Mouse (Mus musculus): ENCODE results near the gene Map2k3. TPM values are rescaled to one million over a fixed set of nuclear protein-coding genes. Genes with fewer than 3 reads are reported as not detected.

The Map2k3 gene
- polyA plus RNA-seq, 1 experiment: 17.3 TPM

GRCm38 (mm10) chr11:60954255-60955104, 22.6 kb downstream of the Map2k3 start:
- DNase-seq (ENCODE audit: extremely low spot score in 1 of 2, low spot score in 1 of 2): no peak

DNA sequence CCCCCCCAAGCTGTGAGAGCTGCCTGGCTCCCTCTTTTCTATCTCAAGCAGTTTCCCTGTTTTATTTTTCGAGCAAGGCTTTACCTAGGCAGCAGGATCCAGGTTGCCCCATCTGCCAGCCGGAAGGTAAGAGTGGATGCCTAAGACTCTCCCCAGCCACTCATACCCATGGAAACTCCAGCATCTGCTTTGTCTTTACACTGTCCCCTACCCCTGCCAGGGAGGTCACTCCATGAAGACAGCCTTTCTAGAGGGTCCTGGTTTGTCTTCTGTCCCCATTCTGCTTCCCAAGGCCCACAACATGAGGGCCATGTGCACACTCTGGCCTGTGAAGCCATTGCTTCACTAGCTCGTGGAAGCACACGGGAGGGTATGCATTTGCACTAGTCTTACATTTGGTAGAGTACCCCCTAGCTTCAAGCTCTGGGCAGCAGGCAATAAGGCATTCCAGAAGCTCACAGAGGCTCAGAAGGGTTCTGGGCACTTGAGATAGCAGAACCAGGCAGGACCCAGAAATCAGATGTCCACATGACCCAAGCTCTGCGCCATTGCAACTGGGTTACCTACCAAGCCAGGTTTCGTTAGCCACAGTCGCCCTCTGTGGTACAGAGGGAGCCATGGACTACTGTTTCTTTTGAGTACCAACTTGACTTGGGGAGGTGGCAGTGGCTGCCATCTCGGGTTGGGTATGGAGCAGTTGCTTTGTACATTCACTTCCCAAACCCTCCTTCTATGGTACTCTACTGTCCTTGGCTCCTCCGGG, 24.0 kb downstream of the Map2k3 start:
- DNase-seq (ENCODE audit: extremely low spot score in 1 of 2, low spot score in 1 of 2): no peak

- no peak for DNase-seq (ENCODE audit: extremely low spot score in 1 of 2, low spot score in 1 of 2)
Measured at GRCm38 (mm10) chr11:60958948-60959347, 27.1 kb downstream of the Map2k3 start.

GRCm38 (mm10) chr11:60961176-60961575, 29.3 kb downstream of the Map2k3 start:
- no peak for DNase-seq (ENCODE audit: extremely low spot score in 1 of 2, low spot score in 1 of 2)

- no peak for DNase-seq (ENCODE audit: extremely low spot score in 1 of 2, low spot score in 1 of 2)
Measured at GRCm38 (mm10) chr11:60962709-60963108, 30.9 kb downstream of the Map2k3 start.

DNA sequence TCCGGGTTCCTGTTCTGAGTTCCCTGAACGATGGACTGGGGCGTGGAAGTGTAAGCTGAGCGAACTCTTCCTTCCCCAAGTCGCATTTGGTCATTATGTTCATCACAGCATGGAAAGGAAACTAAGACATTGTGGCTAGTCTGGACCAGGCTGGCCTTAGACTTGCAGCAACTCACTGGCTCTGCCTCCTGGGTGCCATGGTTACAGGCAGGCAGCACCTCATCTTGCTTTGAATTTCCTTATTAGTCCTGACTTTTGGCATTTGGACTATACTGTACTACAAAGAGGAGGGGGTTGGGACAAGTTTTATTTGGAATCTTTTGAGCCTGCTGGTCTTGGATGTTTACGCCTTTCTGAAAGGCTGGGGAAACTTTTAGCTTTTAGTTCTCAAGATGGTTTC, 35.1 kb downstream of the Map2k3 start:
- DNase-seq (ENCODE audit: extremely low spot score in 1 of 2, low spot score in 1 of 2): no peak

DNA sequence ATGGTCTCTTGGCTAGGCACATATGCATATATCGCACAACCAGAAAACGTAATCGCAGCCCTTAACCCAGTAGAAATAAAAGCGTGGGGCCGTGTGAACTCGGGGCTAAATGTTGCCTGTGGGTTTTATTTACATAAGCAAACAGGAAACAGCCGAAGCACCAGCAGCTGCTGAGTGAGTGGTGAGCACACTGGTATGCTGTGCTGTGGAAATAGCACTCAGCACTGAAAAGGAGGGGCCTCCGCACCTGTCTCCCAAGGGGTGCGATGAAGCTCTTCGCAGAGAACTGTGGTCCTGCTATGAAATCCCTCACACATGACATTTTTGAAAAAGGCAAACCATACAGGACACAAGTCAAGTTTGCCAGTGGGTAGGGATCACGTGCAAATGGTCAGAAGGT, 43.3 kb downstream of the Map2k3 start:
- DNase-seq (ENCODE audit: extremely low spot score in 1 of 2, low spot score in 1 of 2): no peak

GRCm38 (mm10) chr11:60976234-60976633, 44.4 kb downstream of the Map2k3 start:
- DNase-seq (ENCODE audit: extremely low spot score in 1 of 2, low spot score in 1 of 2): no peak

GRCm38 (mm10) chr11:60976742-60977141, 44.9 kb downstream of the Map2k3 start:
- DNase-seq (ENCODE audit: extremely low spot score in 1 of 2, low spot score in 1 of 2): no peak

DNA sequence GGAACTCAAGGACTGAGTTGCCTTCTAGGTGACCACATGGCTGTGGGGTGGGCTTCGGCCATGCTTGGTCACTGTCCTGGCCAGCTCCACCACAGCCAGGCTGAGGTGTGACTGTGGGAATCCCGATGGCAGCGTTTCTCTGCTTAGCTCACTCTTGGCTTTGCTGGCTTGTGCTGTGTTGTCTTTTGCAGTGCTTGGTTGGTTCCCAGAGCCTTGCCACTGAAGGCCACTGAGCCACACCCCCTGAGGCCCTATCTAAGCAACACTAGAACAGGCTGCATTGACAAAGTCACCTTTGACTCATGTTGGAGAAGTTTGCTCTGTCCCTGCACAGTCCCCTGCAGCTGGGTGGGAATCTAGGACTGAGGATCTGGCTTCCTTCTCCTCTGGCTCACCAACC, 45.3 kb downstream of the Map2k3 start:
- DNase-seq (ENCODE audit: extremely low spot score in 1 of 2, low spot score in 1 of 2): no peak

GRCm38 (mm10) chr11:60978658-60979057, 46.8 kb downstream of the Map2k3 start:
- DNase-seq (ENCODE audit: extremely low spot score in 1 of 2, low spot score in 1 of 2): no peak

DNA sequence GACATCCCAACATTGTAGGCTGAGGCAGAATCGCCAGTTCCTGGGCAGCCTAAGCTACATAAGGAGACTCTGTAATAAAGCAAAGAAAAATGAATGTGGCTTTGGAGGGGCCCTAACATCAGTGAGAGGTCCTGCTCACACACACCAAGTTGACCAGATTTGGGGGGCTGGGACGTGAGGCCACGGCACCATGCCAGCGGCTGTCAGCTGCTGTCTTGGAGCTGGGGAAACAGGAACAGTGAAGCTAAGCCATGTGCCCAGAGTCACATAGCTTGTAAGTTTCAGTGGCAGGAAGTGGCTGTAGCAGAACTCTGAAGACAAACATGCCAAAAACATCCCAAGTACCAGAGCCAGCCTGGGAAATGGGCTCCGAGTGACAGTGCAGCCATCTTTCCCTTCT, 48.0 kb downstream of the Map2k3 start:
- no peak for DNase-seq (ENCODE audit: extremely low spot score in 1 of 2, low spot score in 1 of 2)

DNA sequence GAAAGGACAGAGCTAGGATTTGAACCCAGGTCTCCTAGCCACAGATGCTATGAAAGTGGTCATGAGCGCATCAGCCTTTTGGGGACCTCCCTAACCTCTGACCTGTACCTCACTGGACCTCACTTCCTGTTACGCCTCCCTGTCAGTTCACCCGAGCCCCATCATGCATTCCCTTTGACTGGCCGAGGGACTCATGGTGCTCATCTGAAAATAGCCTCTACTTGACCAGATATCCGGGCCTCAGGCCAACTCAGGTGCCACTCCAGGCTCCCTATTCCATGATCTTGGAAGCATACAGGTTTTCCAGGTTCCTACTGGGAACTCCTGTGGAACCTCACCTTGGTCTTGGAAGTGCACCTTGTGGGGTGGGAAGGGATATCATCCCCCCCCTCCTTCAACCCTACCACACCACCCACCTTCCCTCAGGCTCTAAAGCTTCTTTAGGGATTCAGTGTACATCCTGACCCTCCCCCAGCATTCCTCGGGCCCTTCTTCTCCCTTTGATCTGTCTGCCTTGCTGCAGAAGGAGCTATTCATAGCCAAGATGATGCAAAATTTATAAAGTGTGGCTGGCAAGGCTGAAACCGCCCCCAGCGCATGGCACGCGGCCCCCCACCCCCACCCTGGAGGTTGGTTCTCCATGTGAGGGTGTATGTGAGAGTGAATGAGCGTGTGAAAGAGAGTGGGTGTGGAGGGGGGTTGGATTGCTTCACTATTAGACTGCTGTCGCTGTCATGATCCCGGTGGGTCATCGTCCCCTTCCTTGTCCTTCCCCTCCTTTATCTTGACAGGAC, 50.1 kb downstream of the Map2k3 start:
- DNase-seq (ENCODE audit: extremely low spot score in 1 of 2, low spot score in 1 of 2): peak in 1 of 2 experiments; percentile 52

GRCm38 (mm10) chr11:60984912-60985558, 53.2 kb downstream of the Map2k3 start:
- peak in 1 of 2 experiments; percentile 57 for DNase-seq (ENCODE audit: extremely low spot score in 1 of 2, low spot score in 1 of 2)

- DNase-seq (ENCODE audit: extremely low spot score in 1 of 2, low spot score in 1 of 2): no peak
Measured at GRCm38 (mm10) chr11:60990428-60990827, 58.6 kb downstream of the Map2k3 start.

Other genes with a start within 250 kb of the Map2k3 start
- 56.5 and 56.9 TPM in 2 replicates for gene Llgl1, start 232.3 kb upstream of the Map2k3 start, polyA plus RNA-seq (2012; rRNA removed)
- 116 and 131 TPM in 2 replicates for gene Flii, start 204.8 kb upstream of the Map2k3 start, polyA plus RNA-seq (2012; rRNA removed)
- 20.1 and 24.1 TPM in 2 replicates for gene Mief2, start 203.6 kb upstream of the Map2k3 start, polyA plus RNA-seq (2012; rRNA removed)
- gene Top3a, start 154.7 kb upstream of the Map2k3 start, polyA plus RNA-seq (2012; rRNA removed): 6.0 and 6.1 TPM in 2 replicates
- gene Smcr8, start 154.5 kb upstream of the Map2k3 start, polyA plus RNA-seq (2012; rRNA removed): 10.7 and 12.3 TPM in 2 replicates
- gene Shmt1, start 120.3 kb upstream of the Map2k3 start, polyA plus RNA-seq (2012; rRNA removed): 2.0 and 2.2 TPM in 2 replicates
- 19.3 and 19.9 TPM in 2 replicates for gene Dhrs7b, start 101.4 kb upstream of the Map2k3 start, polyA plus RNA-seq (2012; rRNA removed)
- 39.8 and 47.0 TPM in 2 replicates for gene Tmem11, start 52.8 kb upstream of the Map2k3 start, polyA plus RNA-seq (2012; rRNA removed)
- 13.3 and 14.6 TPM in 2 replicates for gene Natd1, start 17.3 kb upstream of the Map2k3 start, polyA plus RNA-seq (2012; rRNA removed)
- 17.8 and 19.5 TPM in 2 replicates for gene Kcnj12, start 90.5 kb downstream of the Map2k3 start, polyA plus RNA-seq (2012; rRNA removed)
- gene Tnfrsf13b, start 194.7 kb downstream of the Map2k3 start, polyA plus RNA-seq (2012; rRNA removed): 2.6 and 3.6 TPM in 2 replicates
- 152 and 176 TPM in 2 replicates for gene Usp22, start 243.0 kb downstream of the Map2k3 start, polyA plus RNA-seq (2012; rRNA removed)